Mouse (Mus musculus) forebrain, postnatal 0 days (tissue): ENCODE measurements around the gene Sbno1. TPM values are rescaled to one million over a fixed set of nuclear protein-coding genes. Genes with fewer than 3 reads are reported as not detected.

Experiments used
- ATAC-seq: fragments of 200-750 bp; cut with Nextera tagmentation; 2 replicates; pipeline ENCODE4 v1.8.0; 2017; ENCODE audit warnings: mild to moderate bottlenecking, moderate library complexity
- DNase-seq: peaks from one replicate; pipeline ENCODE4 v3.0.0-alpha.2; 2015
- H3K27ac ChIP-seq: fragments of 300-500 bp; sonication (generic); 2 replicates; pipeline ENCODE4 v1.5.1; 2014; ENCODE audit warnings: low read depth, mild to moderate bottlenecking, antibody characterized with exemption, low read length, moderate library complexity, mixed read lengths
- H3K27me3 ChIP-seq: fragments of 300-500 bp; sonication (generic); 2 replicates; pipeline ENCODE4 v1.6.1; 2014; ENCODE audit warnings: mild to moderate bottlenecking, low read length, mixed read lengths; ENCODE audit not compliant: insufficient read depth
- H3K36me3 ChIP-seq: fragments of 300-500 bp; sonication (generic); 2 replicates; pipeline ENCODE4 v1.6.1; 2014; ENCODE audit warnings: mild to moderate bottlenecking, moderate library complexity; ENCODE audit not compliant: insufficient read depth
- H3K4me1 ChIP-seq: fragments of 300-500 bp; sonication (generic); 2 replicates; pipeline ENCODE4 v1.6.1; 2014; ENCODE audit warnings: antibody characterized with exemption; ENCODE audit not compliant: insufficient read depth
- H3K4me2 ChIP-seq: fragments of 300-500 bp; sonication (generic); 2 replicates; pipeline ENCODE4 v1.6.1; 2014; ENCODE audit warnings: low read depth, mild to moderate bottlenecking, moderate library complexity
- H3K4me3 ChIP-seq: fragments of 300-500 bp; sonication (generic); 2 replicates; pipeline ENCODE4 v1.5.1; 2014; ENCODE audit warnings: low read depth, low read length, mixed read lengths
- H3K9ac ChIP-seq: fragments of 300-500 bp; sonication (generic); 2 replicates; pipeline ENCODE4 v1.6.1; 2014; ENCODE audit warnings: mild to moderate bottlenecking
- H3K9me3 ChIP-seq: fragments of 300-500 bp; sonication (generic); 2 replicates; pipeline ENCODE4 v1.6.1; 2016; ENCODE audit warnings: low read length
- CTCF ChIP-seq: sonication (generic); IDR thresholded peaks from 2 replicates; pipeline ENCODE4 v1.5.1; 2016; ENCODE audit warnings: antibody characterized with exemption, control low read depth, low read depth
- WGBS: fragments of 180-500 bp; shearing (Covaris S2); extraction: QIAGEN DNeasy Blood & Tissue Kit; methylation state at CpG from one replicate; pipeline ENCODE4 v1.1.7; 2014; 5-methylcytosine and 5-hydroxymethylcytosine counted together
- polyA plus RNA-seq: library from polyadenylated mRNA; unstranded; fragments of >200 nt; fragmentation: Nextera tagmentation; extraction: Ambion mirVana; gene quantifications from 2 replicates; pipeline ENCODE4 v1.2.1, GENCODE M21; 2015
- total RNA-seq: library from RNA; depleted of rRNA; stranded (reverse); fragments of >200 nt; gene quantifications from 2 replicates; pipeline ENCODE4 v1.2.3, GENCODE M21; 2014

Sbno1 gene
- total and polyA plus RNA-seq, 2 experiments from 2014 or later, result 52.1 to 70.4 TPM

DNA sequence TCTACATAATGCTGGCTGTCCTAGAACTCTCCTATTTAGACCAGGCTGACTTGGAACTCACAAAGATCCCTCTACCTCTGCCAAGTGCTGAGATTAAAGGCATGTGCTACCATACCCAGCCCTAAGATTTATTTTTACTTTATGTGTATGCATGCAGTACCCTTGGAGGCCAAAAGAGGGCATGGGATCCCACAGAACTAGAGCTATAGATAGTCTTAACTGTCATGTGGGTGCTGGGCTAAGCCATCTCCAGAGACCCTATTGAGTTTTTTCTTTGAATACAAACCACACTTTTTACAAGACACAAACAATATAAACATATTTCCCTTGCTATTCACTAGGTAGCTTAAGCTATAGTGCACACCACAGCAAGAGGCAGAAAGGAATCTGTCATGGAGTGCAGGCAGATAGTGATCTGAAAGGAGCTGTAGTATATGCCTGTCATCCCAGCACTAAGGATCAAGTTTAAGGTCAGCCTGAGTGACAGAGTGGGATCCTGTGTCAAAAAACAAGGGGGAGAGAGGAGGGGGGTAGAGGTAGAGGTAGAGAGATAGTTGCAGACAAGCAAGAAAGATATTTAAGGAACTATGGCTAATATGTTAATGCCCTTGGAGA lies 6.7 kb upstream of the Sbno1 start:
- DNase-seq (peak; percentile 81), ATAC-seq (peak; percentile 92)
- no peaks in the 10 kb centered on the region for H3K9me3 ChIP-seq
- no peak overlapping the region for H3K4me2 ChIP-seq
- no peak overlapping the region for H3K4me3 ChIP-seq
- no peaks in the 10 kb centered on the region for H3K4me1 ChIP-seq
- no peak overlapping the region for H3K9ac ChIP-seq
- no peaks in the 10 kb centered on the region for H3K36me3 ChIP-seq
- H3K27ac ChIP-seq, result no peak overlapping the region
- TF ChIP-seq CTCF, result peak; percentile 88
- H3K27me3 ChIP-seq, result no peaks in the 10 kb centered on the region

DNA sequence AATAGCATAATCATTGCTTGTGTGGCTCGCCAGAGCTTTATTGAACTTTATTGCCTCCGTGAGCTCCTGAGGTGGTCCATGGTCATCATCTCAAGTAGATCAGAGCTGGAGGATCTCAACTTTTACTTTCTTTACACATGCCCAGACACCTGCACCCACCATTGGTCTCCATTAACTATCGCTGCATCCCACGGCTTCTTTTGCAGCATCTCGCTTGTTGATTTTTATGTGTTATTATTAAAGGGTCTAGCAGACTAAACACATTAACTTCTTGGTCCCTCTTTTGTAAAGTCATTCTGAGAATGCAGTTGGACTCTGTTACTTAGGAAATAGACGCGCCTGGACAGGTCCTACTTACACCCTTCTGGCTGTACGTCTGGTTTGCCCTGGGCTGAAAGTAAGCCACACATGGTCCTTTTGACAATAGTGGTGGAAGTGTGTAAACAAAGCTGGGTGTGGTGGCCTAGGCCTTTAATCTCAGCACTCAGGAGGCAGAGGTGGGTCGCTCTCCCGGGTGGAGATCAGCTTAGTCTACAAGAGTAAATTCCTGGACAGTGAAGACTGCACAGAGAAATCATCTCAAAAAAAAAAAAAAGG lies 772 bp upstream of the Sbno1 start:
- no peaks in the 10 kb centered on the region for H3K4me1 ChIP-seq
- H3K4me3 ChIP-seq, result peak overlapping the region; percentile 97
- peak overlapping the region; percentile 95; the same call in 1 of the 2 replicates for H3K9ac ChIP-seq
- H3K4me2 ChIP-seq, result peak overlapping the region; percentile 50
- ATAC-seq (no peak), DNase-seq (no peak)
- TF ChIP-seq CTCF, result no peak
- H3K27ac ChIP-seq, result peak overlapping the region; percentile 98; the same call in 1 of the 2 replicates
- 91% methylated on average over 10 of the region's 10 CpGs for WGBS
- no peaks in the 10 kb centered on the region for H3K36me3 ChIP-seq
- no peaks in the 10 kb centered on the region for H3K9me3 ChIP-seq
- no peaks in the 10 kb centered on the region for H3K27me3 ChIP-seq

DNA sequence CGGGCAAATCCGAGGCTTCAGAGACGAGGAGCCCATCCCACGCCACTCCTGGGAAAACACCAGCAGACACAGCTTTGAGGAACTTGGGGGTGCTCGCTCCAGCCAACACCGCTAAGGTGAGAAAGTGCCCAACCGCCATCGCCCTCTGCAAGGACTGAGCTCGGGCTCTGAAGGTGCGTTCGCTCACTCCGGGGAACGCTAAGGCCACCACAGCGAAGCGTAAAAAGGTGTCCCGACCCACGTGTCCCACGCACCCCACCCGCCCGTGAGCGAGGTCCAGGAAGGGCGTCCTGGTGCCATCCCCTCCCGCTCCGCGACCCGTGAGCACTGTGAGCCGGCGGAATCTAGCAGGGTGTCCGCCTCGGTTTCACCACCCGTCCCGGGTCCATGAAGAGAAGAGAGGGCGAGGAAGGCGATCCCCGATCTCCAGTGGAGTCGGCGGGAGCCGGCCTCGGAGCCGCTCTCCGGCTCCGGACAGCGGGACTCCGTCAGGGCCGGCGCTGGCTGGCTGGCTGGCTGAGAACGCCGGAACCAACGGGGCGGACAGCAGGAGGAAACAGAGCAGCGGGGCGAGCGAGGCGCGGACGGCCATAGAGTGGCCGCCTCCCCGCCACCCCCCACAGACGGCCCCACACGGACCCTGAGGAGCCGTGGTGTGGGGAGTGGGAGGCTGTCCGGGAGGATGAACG lies 934 bp downstream of the Sbno1 start:
- no peak for DNase-seq
- peak; percentile 58 for ATAC-seq
- Histone ChIP-seq H3K27ac (peak overlapping the region; percentile 98), H3K36me3 (no peaks in the 10 kb centered on the region), H3K4me2 (peak overlapping the region; percentile 77), H3K9ac (peak overlapping the region; percentile 95), H3K9me3 (no peaks in the 10 kb centered on the region), H3K27me3 (no peaks in the 10 kb centered on the region), H3K4me3 (peak overlapping the region; percentile 97), H3K4me1 (no peaks in the 10 kb centered on the region)
- TF ChIP-seq CTCF, result no peak
- WGBS, result under 1% methylated on average over 63 of the region's 63 CpGs

DNA sequence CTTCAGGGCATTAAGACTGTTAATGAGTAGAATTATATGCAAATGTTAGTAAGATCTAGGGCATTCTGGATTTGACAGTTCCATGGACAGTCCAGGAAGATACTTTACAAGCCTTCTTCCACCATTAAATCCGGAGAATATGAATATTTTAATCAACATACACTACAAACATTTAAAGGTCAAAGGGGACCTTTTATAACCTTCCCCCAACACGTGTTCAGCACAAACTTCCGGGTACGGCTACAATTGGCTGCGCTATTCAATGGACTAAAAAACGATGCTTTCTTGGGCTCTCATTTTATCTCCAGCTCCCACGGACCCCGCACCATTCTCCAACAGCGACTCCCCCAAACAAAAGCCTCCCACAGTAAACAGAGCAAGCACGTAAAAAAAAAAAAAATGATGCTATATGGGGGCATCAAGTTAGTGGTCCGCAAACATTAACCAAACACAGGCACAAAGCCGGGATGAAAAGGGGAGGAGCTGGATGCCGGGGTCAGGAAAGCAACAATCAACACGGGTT lies 1.5 kb downstream of the Sbno1 start:
- Histone ChIP-seq H3K4me2 (peak overlapping the region; percentile 77), H3K9me3 (no peaks in the 10 kb centered on the region), H3K36me3 (no peaks in the 10 kb centered on the region), H3K9ac (peak overlapping the region; percentile 95), H3K27me3 (no peaks in the 10 kb centered on the region), H3K4me1 (no peaks in the 10 kb centered on the region), H3K4me3 (peak overlapping the region; percentile 97), H3K27ac (peak overlapping the region; percentile 98; the same call in 1 of the 2 replicates)
- DNase-seq (peak; percentile 9), ATAC-seq (no peak)
- no peak for TF ChIP-seq CTCF
- WGBS, result 3% methylated on average over 14 of the region's 14 CpGs

DNA sequence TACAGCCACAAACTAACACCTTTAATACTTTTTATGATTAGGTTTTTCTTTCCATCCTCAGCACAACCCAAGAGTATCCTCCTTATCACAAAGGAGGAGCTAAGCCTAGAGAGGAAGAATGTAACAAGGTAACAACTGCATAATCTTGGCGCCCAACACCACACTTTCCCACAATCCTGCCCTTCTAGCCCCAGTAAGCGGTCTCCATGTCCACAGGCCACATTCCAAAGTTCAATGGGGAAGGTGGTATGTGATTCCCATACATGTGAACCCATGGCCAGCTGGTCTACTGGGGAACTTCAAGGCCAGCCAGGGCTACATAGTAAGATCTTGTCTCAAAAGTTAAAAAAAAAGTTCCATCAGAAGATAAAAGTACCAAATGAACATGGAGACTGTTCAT lies 4.0 kb downstream of the Sbno1 start:
- H3K9ac ChIP-seq, result no peak overlapping the region
- H3K4me2 ChIP-seq, result no peak overlapping the region
- H3K36me3 ChIP-seq, result no peaks in the 10 kb centered on the region
- H3K4me1 ChIP-seq, result no peaks in the 10 kb centered on the region
- no peaks in the 10 kb centered on the region for H3K9me3 ChIP-seq
- no peak overlapping the region for H3K4me3 ChIP-seq
- H3K27ac ChIP-seq, result no peak overlapping the region
- 83% methylated on average over 2 of the region's 2 CpGs for WGBS
- H3K27me3 ChIP-seq, result no peaks in the 10 kb centered on the region
- DNase-seq, result no peak
- TF ChIP-seq CTCF, result no peak
- ATAC-seq, result no peak

DNA sequence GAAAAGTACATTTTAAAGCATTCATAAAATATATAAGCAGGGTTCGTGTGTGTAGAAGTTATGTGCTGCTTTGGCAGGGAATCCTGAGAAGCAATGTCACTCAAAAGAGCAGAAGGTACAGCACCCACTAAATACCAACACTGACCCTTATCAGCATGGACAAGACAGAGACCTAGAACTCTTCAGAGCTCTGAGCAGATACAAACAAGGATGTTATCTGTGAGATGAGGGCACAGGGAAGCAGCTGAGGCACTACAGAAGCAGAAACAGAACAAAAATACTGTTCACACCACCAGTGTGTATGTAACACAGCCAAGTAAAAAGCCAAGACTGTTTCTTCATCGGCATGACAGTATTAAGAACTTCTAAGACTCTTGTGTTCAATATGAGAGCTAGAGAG lies 6.9 kb downstream of the Sbno1 start:
- no peak for ATAC-seq
- DNase-seq, result no peak
- no peaks in the 10 kb centered on the region for H3K27me3 ChIP-seq
- 91% methylated on average over 2 of the region's 2 CpGs for WGBS
- H3K9ac ChIP-seq, result no peak overlapping the region
- H3K36me3 ChIP-seq, result 0 out of 2 replicates have a peak, but pooled peaks cover 6% of the 10 kb centered on the region
- no peak for TF ChIP-seq CTCF
- no peaks in the 10 kb centered on the region for H3K4me1 ChIP-seq
- no peak overlapping the region for H3K27ac ChIP-seq
- H3K9me3 ChIP-seq, result no peaks in the 10 kb centered on the region
- H3K4me3 ChIP-seq, result no peak overlapping the region
- no peak overlapping the region for H3K4me2 ChIP-seq

DNA sequence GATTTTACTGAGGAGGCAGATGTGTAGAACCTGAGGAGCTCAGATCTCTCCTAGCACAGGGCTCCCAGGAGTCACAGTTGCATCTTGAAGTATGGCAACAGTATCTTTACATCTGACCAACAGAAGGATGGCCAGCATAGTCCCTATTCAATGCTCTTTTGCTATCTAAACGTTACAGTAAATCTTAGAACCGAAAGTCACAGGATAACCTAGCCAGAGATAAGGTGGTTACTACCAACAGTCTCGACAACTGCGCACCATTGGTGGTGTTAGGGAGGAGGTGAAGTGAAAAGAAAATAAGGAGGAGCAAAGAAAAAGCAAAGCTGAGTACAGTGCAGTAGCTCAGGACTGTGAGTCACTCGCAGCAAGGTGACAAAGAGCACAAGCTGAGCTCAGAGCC lies 13.6 kb downstream of the Sbno1 start:
- H3K4me3 ChIP-seq, result no peak overlapping the region
- H3K4me2 ChIP-seq, result no peak overlapping the region
- H3K36me3 ChIP-seq, result peaks cover 57% of the 10 kb centered on the region
- ATAC-seq (no peak), DNase-seq (no peak)
- no peaks in the 10 kb centered on the region for H3K4me1 ChIP-seq
- no peaks in the 10 kb centered on the region for H3K9me3 ChIP-seq
- H3K27me3 ChIP-seq, result no peaks in the 10 kb centered on the region
- WGBS, result 94% methylated on average over 5 of the region's 5 CpGs
- no peak for TF ChIP-seq CTCF
- H3K9ac ChIP-seq, result no peak overlapping the region
- no peak overlapping the region for H3K27ac ChIP-seq
